Mouse (Mus musculus): ENCODE results near the gene Mecom. TPM values are rescaled to one million over a fixed set of nuclear protein-coding genes. Genes with fewer than 3 reads are reported as not detected.

The Mecom gene
- total and polyA plus RNA-seq, 2 experiments from 2014 or later: 1.9 to 3.9 TPM

DNA sequence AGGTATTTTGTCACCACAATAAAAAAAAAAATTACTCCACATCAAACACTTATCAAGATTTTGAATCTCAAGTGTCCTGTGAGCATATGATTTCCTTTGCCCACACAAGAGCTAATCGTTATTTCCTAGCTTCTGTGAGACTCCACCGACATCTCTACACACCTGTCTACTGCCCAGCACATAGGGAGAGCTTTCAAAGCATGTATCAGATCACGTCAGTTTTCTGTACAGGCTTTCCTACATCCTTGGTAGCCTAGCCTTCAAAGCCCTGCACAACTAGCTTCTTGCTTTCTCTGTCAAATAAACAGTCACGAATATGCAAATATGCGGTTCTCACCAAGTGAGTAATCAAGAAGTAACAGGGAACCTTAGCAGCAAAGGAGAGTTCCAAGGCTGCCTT, 157.5 kb downstream of the Mecom start:
- no peak overlapping the region for H3K9ac ChIP-seq
- TF ChIP-seq CTCF (IDR thresholded peaks at IDR 0.05; ENCODE audit: low read depth): no peak
- no peaks in the 10 kb centered on the region for H3K4me1 ChIP-seq (ENCODE audit: insufficient read depth)
- no peak overlapping the region for H3K27ac ChIP-seq (ENCODE audit: low read depth, low read length)
- 88% methylated on average over 5 of the region's 5 CpGs for WGBS
- H3K4me2 ChIP-seq (ENCODE audit: low read depth): no peak overlapping the region
- DNase-seq: no peak
- no peaks in the 10 kb centered on the region for H3K36me3 ChIP-seq (ENCODE audit: insufficient read depth)
- ATAC-seq: no peak
- H3K4me3 ChIP-seq (ENCODE audit: low read depth, low read length): no peak overlapping the region
- no peaks in the 10 kb centered on the region for H3K9me3 ChIP-seq (ENCODE audit: low read length)
- H3K27me3 ChIP-seq (ENCODE audit: insufficient read depth, low read length): no peaks in the 10 kb centered on the region

DNA sequence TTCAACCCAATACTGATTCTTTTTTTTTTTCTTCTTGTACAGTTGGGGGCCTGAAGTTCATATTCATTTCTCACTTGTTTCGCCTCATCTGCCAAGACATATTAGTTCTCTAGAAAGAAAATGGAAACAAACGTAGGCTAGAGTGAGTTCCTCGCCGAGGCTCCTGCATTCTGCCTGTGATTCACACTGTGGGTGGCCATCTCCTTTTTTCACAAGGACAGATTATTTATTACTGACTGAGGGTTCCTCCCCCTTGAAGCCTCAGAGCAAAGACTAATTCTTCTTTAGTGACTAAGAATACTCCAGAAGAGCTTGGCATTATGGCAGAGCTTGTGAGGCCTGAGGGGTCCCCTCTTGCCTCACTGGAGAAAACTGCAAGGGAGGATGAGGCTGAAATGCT, 167.5 kb downstream of the Mecom start:
- DNase-seq: no peak
- H3K9me3 ChIP-seq (ENCODE audit: low read length): no peaks in the 10 kb centered on the region
- no peak overlapping the region for H3K4me2 ChIP-seq (ENCODE audit: low read depth)
- no peak overlapping the region for H3K9ac ChIP-seq
- H3K4me3 ChIP-seq (ENCODE audit: low read depth, low read length): no peak overlapping the region
- no peak for ATAC-seq
- H3K27me3 ChIP-seq (ENCODE audit: insufficient read depth, low read length): no peaks in the 10 kb centered on the region
- H3K36me3 ChIP-seq (ENCODE audit: insufficient read depth): no peaks in the 10 kb centered on the region
- 57% methylated on average over 4 of the region's 4 CpGs for WGBS
- no peaks in the 10 kb centered on the region for H3K4me1 ChIP-seq (ENCODE audit: insufficient read depth)
- H3K27ac ChIP-seq (ENCODE audit: low read depth, low read length): no peak overlapping the region
- TF ChIP-seq CTCF (IDR thresholded peaks at IDR 0.05; ENCODE audit: low read depth): no peak

DNA sequence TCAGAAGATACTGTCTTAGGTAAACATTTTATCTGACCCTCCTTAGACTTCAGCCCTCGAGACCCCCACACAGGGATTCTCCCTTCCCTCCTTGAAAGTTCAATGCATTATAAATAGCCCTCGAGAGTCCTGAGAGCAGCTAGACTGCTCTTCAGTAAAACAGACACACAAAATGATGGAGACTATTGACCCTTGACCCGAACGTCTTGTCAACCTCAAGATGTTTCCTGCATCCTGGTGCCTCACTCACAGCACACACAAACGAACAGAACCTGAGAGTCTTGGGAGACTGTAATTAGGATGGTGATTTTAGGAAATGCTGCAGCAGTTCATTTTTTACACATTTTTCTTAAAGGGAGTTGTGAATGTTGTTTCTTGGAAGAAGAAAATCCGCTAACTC, 168.5 kb downstream of the Mecom start:
- DNase-seq (no peak), ATAC-seq (no peak)
- Histone ChIP-seq H3K27me3 (ENCODE audit: insufficient read depth, low read length) (no peaks in the 10 kb centered on the region), H3K27ac (ENCODE audit: low read depth, low read length) (no peak overlapping the region), H3K4me3 (ENCODE audit: low read depth, low read length) (no peak overlapping the region), H3K4me2 (ENCODE audit: low read depth) (no peak overlapping the region), H3K9ac (no peak overlapping the region), H3K4me1 (ENCODE audit: insufficient read depth) (no peaks in the 10 kb centered on the region), H3K9me3 (ENCODE audit: low read length) (no peaks in the 10 kb centered on the region), H3K36me3 (ENCODE audit: insufficient read depth) (no peaks in the 10 kb centered on the region)
- 78% methylated on average over 6 of the region's 6 CpGs for WGBS
- TF ChIP-seq CTCF (IDR thresholded peaks at IDR 0.05; ENCODE audit: low read depth): no peak

DNA sequence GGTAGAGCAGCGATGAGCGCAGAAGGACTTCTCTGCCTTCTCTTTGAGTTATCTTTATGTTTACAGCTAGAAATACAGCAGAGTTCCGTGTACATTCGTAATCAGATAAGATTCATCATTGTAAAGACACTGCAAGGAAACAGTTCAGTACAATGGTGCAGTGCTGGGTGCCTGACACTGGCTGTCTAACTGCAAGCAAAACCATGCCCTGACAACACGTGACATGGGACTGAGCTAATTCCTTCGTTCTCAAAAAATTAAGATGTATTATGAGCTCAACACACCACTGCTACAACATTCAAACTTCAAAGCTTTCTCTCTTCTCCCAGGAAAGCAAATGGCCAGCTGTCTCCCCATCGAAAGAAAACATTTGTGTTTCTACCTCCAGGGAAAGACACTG, 176.3 kb downstream of the Mecom start:
- ATAC-seq: peak; percentile 43; the same call in 1 of the 2 replicates
- H3K27ac ChIP-seq (ENCODE audit: low read depth, low read length): no peak overlapping the region
- H3K9ac ChIP-seq: peak overlapping the region; percentile 18; the same call in 1 of the 2 replicates
- peak overlapping the region; percentile 39 for H3K4me2 ChIP-seq (ENCODE audit: low read depth)
- H3K9me3 ChIP-seq (ENCODE audit: low read length): no peaks in the 10 kb centered on the region
- peak overlapping the region; percentile 8; the same call in 1 of the 2 replicates for H3K4me3 ChIP-seq (ENCODE audit: low read depth, low read length)
- no peaks in the 10 kb centered on the region for H3K4me1 ChIP-seq (ENCODE audit: insufficient read depth)
- H3K27me3 ChIP-seq (ENCODE audit: insufficient read depth, low read length): no peaks in the 10 kb centered on the region
- H3K36me3 ChIP-seq (ENCODE audit: insufficient read depth): no peaks in the 10 kb centered on the region
- DNase-seq: no peak
- 40% methylated on average over 7 of the region's 7 CpGs for WGBS
- TF ChIP-seq CTCF (IDR thresholded peaks at IDR 0.05; ENCODE audit: low read depth): no peak

DNA sequence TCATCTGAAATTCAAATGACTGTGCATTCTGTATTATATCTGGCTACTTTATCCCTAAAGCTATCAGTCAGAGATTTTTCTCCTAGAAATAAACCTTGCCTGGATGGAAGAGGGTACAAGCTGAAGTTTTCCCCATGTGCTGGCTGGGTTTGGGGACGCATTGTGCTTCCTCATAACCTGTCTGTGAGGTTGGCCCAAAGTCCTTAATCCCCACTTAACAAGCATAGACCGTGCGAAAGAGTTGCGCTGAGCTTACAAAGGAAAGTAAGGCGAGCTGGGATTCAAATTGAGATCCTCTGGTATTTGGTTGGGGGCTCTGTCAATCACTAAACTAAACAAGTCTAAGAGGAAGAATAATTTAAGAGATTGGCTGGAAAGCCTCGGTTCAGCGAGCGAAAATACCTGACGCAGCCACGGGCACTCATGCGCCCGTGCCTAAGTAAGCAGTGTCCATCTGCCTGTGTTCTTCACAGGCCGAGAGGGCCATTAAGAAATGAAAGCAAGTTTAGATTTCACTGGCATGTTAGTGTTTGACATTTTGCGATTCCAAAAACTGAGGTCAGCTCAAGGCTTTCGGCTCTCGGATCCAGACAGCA, 176.8 kb downstream of the Mecom start:
- H3K36me3 ChIP-seq (ENCODE audit: insufficient read depth): no peaks in the 10 kb centered on the region
- H3K4me1 ChIP-seq (ENCODE audit: insufficient read depth): no peaks in the 10 kb centered on the region
- no peak overlapping the region for H3K27ac ChIP-seq (ENCODE audit: low read depth, low read length)
- peak overlapping the region; percentile 8; the same call in 1 of the 2 replicates for H3K4me3 ChIP-seq (ENCODE audit: low read depth, low read length)
- 14% methylated on average over 16 of the region's 16 CpGs for WGBS
- H3K4me2 ChIP-seq (ENCODE audit: low read depth): peak overlapping the region; percentile 39
- H3K9ac ChIP-seq: peak overlapping the region; percentile 18; the same call in 1 of the 2 replicates
- DNase-seq: no peak
- TF ChIP-seq CTCF (IDR thresholded peaks at IDR 0.05; ENCODE audit: low read depth): no peak
- no peak for ATAC-seq
- H3K9me3 ChIP-seq (ENCODE audit: low read length): no peaks in the 10 kb centered on the region
- no peaks in the 10 kb centered on the region for H3K27me3 ChIP-seq (ENCODE audit: insufficient read depth, low read length)

DNA sequence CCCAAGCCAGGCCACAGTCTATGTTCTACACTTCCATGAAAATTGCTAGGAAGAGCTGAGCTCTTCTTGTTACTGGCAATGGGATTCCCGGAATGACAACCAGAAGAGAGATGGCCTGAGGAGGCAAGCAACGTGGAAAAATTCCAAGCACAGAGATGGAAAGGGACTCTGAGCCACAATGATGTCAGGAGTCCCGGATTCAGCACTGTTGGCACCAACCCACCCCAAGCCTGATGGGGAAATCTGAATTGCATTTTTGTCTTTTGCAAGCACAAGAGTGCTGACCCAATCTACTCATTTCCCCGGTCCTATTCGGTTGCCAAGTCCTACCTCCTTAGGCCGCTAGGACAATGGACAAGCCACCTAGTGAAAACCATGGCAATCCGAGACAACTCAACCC, 181.2 kb downstream of the Mecom start:
- no peaks in the 10 kb centered on the region for H3K4me1 ChIP-seq (ENCODE audit: insufficient read depth)
- H3K27ac ChIP-seq (ENCODE audit: low read depth, low read length): no peak overlapping the region
- ATAC-seq (no peak), DNase-seq (no peak)
- 77% methylated on average over 7 of the region's 7 CpGs for WGBS
- H3K36me3 ChIP-seq (ENCODE audit: insufficient read depth): no peaks in the 10 kb centered on the region
- no peak overlapping the region for H3K9ac ChIP-seq
- H3K4me3 ChIP-seq (ENCODE audit: low read depth, low read length): no peak overlapping the region
- no peak for TF ChIP-seq CTCF (IDR thresholded peaks at IDR 0.05; ENCODE audit: low read depth)
- H3K9me3 ChIP-seq (ENCODE audit: low read length): no peaks in the 10 kb centered on the region
- no peak overlapping the region for H3K4me2 ChIP-seq (ENCODE audit: low read depth)
- H3K27me3 ChIP-seq (ENCODE audit: insufficient read depth, low read length): no peaks in the 10 kb centered on the region

DNA sequence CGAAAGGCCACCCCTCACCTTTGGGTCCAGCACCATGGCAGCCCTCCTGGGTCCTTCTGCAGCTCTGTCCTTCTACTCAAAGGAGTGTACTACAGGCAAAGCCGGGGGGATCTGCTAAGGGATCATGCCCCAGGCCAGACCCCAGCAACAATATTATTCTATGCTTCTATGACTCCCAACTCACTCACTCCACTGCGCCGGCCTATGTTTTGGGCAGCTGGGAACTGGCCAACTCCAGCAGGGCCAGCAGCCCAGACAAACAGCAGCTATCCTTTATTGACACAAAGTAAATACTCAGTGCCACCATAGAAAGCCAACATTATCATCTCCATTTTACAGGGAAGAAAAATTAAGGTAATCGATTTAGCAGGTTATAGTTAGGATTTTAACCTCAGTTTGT, 186.6 kb downstream of the Mecom start:
- WGBS: 78% methylated on average over 5 of the region's 5 CpGs
- no peak overlapping the region for H3K4me3 ChIP-seq (ENCODE audit: low read depth, low read length)
- ATAC-seq (no peak), DNase-seq (no peak)
- H3K9ac ChIP-seq: no peak overlapping the region
- H3K9me3 ChIP-seq (ENCODE audit: low read length): no peaks in the 10 kb centered on the region
- TF ChIP-seq CTCF (IDR thresholded peaks at IDR 0.05; ENCODE audit: low read depth): no peak
- H3K4me1 ChIP-seq (ENCODE audit: insufficient read depth): no peaks in the 10 kb centered on the region
- H3K36me3 ChIP-seq (ENCODE audit: insufficient read depth): no peaks in the 10 kb centered on the region
- no peaks in the 10 kb centered on the region for H3K27me3 ChIP-seq (ENCODE audit: insufficient read depth, low read length)
- no peak overlapping the region for H3K4me2 ChIP-seq (ENCODE audit: low read depth)
- H3K27ac ChIP-seq (ENCODE audit: low read depth, low read length): no peak overlapping the region

Data from forebrain, postnatal 0 days (tissue).